Mouse (Mus musculus): ENCODE measurements at regions not wholly inside any gene's neighbourhood (a gene's known extent, or its start where the extent isn't known, plus 50 kb on each side); places are given as distances from the start of the nearest gene placed in this dataset.

DNA sequence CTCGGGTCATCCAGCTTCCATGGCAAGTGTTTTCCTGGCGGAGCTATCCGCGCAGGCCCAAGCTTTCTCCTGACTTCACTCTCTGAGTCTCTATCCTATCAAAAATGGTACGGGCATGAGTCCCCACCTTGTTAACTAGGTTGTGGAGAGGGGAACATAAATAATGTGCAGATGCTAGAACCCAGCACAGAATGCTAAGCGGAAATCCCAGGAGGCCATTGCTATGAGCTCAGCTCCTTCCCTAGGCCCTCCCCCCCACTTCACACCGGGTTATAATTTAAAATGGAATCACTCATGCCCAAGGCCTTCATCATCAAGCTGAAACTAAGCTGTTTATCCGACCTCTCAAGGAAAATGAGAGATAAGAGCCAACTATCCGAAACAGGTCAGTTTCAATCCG, 60.4 kb upstream of the Cd83 start:
- no peak for DNase-seq

DNA sequence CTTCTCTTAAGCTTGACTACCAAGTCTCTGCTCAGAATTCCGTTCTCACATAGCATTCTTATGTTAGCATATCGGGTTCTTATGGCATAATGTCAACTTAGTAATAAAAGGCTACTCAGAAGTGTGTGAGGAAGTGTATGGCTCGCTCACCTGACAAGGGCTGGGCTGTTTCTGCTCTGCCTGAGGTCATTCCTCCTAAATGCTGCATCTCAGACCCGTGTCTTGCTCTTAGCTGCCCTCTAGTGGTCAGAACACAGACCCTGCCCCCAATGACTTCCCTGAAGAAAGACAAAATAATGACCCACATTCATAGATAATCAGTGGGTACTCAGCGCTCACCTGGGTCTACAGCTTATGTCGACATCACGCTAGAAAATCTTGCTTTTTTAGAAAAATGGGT, 58.9 kb upstream of the Cd83 start:
- DNase-seq, result peak; percentile 63 to 79

DNA sequence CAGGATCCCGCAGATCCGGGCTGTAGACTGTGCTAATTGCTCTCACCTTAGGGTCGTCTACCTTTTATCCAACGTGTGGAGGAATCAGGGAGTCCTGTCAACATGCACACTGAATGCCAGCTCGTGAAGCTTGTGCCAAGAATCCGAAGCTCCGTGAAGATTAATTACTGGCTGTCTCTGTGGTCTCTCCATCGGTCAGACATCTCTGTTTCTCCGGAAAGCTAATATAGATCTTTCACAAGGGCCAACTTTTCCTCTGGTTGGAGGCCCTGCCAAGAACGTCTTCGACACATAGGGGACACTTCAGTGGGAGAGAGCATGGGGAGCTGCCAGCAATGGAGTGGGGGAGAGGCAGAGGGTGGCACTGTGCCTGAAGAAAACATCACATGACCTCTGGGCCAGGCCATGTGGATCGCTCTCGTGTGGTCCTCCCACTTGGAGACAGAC, 57.7 kb upstream of the Cd83 start:
- no peak for DNase-seq

DNA sequence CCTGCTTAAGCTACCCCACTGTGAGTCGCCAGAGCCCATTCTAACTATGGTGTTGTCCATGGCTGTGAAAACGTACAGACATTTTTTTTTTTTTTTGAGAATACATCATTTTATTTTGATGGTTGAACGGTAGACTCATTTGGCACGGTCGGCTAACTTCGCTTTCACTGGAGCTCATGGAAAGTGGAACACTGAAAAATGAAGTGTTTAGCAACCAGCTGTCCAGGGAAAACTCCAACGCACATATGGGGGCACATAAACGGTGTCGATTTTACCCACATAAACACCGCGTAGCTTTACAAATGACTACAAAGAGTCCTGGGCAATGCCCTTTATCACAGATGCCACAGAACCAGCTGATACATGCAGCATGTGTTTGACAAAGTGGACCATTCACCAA, 55.0 kb upstream of the Cd83 start:
- no peak for DNase-seq

DNA sequence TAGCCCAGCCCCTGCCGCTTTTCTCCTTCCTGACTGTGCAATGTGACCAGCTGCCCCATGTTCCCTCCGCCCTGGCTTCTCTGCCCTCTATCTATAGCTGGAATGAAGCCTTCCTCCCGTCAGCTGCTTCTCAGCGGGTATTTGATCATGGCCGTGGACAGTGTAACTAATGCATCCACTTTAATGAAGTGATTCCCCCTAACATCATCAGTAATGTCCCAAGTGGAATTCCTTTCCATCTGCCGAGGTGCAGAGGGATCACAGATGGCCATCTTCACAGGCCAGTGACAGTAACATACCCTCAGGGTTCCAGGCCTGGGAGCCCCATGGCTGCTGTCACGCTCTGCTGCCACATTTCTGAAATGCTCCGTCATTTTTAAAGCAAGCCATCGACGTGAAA, 51.5 kb upstream of the Cd83 start:
- DNase-seq, result no peak

DNA sequence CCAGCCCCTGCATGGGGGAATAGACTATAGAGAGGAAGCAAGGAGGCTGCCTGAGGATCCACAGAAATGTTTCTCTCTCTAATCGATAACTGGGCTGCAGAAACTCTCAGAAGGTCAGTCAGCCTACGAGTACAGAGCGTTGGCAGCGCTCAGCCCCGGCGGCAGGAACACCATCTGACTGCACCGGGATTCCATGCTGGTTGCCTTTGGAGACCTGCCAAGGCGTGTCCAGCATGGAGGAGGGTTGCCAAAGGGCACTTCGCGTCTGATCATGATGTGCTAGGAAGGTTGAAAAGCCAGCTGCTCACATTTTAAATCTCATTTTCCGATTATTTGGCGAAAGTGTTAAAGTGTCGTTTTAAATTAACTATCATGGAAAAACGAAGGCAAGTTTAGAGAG, 49.9 kb upstream of the Cd83 start:
- peak; percentile 72 to 87 for DNase-seq
